Mouse (Mus musculus) liver, embryonic 14.5 days (tissue): ENCODE results near the gene Lrrc29.

Experiments used
- CTCF ChIP-seq: IDR thresholded peaks from 2 replicates; pipeline ENCODE4 v1.5.1; 2016; ENCODE audit warnings: antibody characterized with exemption, low read depth, control low read depth
- EP300 ChIP-seq: IDR thresholded peaks from 2 replicates; pipeline ENCODE4 v1.6.1; 2016; ENCODE audit warnings: antibody characterized with exemption, low read depth

GRCm38 (mm10) chr8:105348450-105349095 lies 22.5 kb upstream of the Lrrc29 start, which contains the start of gene Slc9a5:
- TF ChIP-seq CTCF (peak; percentile 19; the same call in 1 of the 2 replicates), EP300 (no peak)
